Mouse (Mus musculus): ENCODE measurements around the gene Lsm3. TPM values are rescaled to one million over a fixed set of nuclear protein-coding genes. Genes with fewer than 3 reads are reported as not detected.
"Not testable (repeated sequence)": the region's sequence is repeated elsewhere in the genome, so short reads cannot be mapped to it uniquely, and the experiment has no call there.

Gene Lsm3
- polyA plus RNA-seq (2012; rRNA removed) = 56.9 and 60.7 TPM in 2 replicates

DNA sequence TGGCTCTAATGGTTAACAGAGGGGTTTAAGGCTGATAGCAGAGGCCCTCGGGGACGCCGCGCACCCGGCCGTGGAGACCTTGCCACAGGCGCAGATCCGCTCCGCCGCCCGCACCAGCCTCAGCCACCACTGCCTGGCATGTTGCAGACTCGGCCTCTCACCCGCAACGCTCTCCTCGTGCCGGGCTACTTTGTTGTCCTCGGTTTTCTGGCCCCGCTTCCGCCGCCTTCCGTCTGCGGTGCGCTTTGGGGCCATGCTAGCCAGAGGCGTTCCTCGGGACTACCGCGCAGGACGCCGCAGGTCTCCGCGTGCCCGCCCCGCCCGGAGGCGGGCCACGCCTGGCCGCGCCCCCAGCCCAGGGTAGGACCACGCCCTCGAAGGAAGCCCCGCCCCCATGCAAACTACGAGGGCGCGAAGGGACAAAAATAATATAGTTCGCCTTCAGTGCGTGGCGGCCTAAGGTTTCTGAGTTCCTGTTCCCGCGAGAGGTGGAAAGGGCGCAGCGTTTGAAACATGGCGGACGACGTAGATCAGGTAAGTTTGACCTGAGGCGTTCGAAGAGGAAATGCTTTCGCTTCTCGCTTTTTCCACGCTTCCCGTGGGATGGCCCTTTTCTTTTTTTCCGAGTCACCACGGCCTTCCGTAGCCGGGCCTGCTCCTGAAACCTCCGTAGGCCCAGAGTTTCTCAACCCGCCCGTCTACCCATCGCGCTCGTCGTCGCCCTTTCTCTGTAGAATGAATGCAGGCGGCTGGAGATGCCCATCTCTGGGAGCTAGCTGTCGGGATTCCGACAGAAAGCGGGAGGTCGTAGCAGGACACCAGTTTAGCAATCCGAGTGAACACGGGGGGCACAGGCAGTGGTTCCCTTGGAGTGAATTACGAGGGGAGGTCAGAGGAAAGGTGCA is at the start of gene Lsm3, which contains the start of gene Xpc:
Gene Lsm3, plus strand, starts transcription at position 384 of the 905 bp plus-strand sequence.
Gene Xpc, minus strand, starts transcription at position 344 of the 905 bp plus-strand sequence.
- peak within 1 kb of the TSS; percentile 70 for H3K4me3 ChIP-seq (ENCODE audit: insufficient read depth, low read length)
- TF ChIP-seq CTCF (IDR thresholded peaks at IDR 0.05; ENCODE audit: extremely low read depth, insufficient read depth, low read length) = no peak
- TF ChIP-seq POLR2A (IDR thresholded peaks at IDR 0.05; ENCODE audit: extremely low read depth, insufficient read depth, low read length) = peak; percentile 41; the same call in 1 of the 2 replicates
- no peak within 1 kb of the TSS for H3K27ac ChIP-seq (ENCODE audit: insufficient read depth, low read length)
- H3K4me1 ChIP-seq (ENCODE audit: control insufficient read depth, insufficient read depth, low read length) = peaks cover 8% of the 10 kb centered on the region; the same call in 1 of the 2 replicates

GRCm38 (mm10) chr6:91467106-91467505 is 48.6 kb upstream of the Lsm3 start:
- H3K4me1 ChIP-seq (ENCODE audit: control insufficient read depth, insufficient read depth, low read length) = peaks cover 3% of the 10 kb centered on the region; the same call in 1 of the 2 replicates
- TF ChIP-seq CTCF (IDR thresholded peaks at IDR 0.05; ENCODE audit: extremely low read depth, insufficient read depth, low read length) (no peak), POLR2A (IDR thresholded peaks at IDR 0.05; ENCODE audit: extremely low read depth, insufficient read depth, low read length) (no peak)
- H3K4me3 ChIP-seq (ENCODE audit: insufficient read depth, low read length) = no peak overlapping the region
- H3K27ac ChIP-seq (ENCODE audit: insufficient read depth, low read length) = no peak overlapping the region

- Histone ChIP-seq H3K27ac (ENCODE audit: insufficient read depth, low read length) (no peak overlapping the region), H3K4me1 (ENCODE audit: control insufficient read depth, insufficient read depth, low read length) (peaks cover 7% of the 10 kb centered on the region), H3K4me3 (ENCODE audit: insufficient read depth, low read length) (no peak overlapping the region)
- TF ChIP-seq CTCF (IDR thresholded peaks at IDR 0.05; ENCODE audit: extremely low read depth, insufficient read depth, low read length) (no peak), POLR2A (IDR thresholded peaks at IDR 0.05; ENCODE audit: extremely low read depth, insufficient read depth, low read length) (no peak)
Measured at GRCm38 (mm10) chr6:91470712-91471111, 45.0 kb upstream of the Lsm3 start.

DNA sequence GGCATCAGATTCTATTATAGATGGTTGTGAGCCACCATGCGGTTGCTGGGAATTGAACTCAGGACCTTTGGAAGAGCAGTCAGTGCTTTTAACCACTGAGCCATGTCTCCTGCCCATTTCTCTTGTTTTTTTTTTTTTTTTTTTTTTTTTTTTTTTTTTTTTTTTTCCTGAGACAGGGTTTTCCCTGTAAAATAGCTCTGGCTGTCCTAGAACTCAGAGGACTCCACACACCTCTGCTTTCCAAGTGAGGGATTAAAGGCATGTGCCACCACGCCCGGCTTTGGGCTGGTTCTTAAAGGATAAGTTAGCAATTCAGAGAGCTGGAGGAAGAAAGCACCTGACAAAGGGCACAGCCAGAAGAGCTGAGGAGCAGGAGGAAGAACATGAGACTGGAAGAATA is 44.3 kb upstream of the Lsm3 start:
- H3K4me3 ChIP-seq (ENCODE audit: insufficient read depth, low read length); H3K27ac ChIP-seq (ENCODE audit: insufficient read depth, low read length); H3K4me1 ChIP-seq (ENCODE audit: control insufficient read depth, insufficient read depth, low read length): not testable (repeated sequence)

DNA sequence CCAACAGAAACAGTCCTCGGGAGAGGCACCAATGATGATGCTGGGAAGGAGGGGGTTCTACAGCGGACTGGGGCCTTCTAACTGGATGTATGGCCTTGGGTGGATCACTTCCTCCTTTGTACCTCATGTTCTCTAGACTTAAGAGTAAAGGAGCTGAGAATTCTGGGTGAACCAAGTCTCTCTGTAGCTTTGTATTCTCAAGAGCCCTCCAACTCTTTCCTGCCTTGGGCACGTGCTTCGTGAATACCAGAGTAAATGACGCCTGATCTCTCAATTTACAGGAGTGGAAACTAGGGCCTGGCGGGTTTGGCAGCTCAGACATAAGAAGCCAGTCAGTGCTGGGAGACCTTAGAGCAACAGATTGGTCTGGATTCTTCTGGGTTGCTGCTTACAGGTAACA is 43.4 kb upstream of the Lsm3 start:
- Histone ChIP-seq H3K4me3 (ENCODE audit: insufficient read depth, low read length) (peak overlapping the region; percentile 54), H3K4me1 (ENCODE audit: control insufficient read depth, insufficient read depth, low read length) (peaks cover 7% of the 10 kb centered on the region), H3K27ac (ENCODE audit: insufficient read depth, low read length) (no peak overlapping the region)
- TF ChIP-seq POLR2A (IDR thresholded peaks at IDR 0.05; ENCODE audit: extremely low read depth, insufficient read depth, low read length) (no peak), CTCF (IDR thresholded peaks at IDR 0.05; ENCODE audit: extremely low read depth, insufficient read depth, low read length) (no peak)

DNA sequence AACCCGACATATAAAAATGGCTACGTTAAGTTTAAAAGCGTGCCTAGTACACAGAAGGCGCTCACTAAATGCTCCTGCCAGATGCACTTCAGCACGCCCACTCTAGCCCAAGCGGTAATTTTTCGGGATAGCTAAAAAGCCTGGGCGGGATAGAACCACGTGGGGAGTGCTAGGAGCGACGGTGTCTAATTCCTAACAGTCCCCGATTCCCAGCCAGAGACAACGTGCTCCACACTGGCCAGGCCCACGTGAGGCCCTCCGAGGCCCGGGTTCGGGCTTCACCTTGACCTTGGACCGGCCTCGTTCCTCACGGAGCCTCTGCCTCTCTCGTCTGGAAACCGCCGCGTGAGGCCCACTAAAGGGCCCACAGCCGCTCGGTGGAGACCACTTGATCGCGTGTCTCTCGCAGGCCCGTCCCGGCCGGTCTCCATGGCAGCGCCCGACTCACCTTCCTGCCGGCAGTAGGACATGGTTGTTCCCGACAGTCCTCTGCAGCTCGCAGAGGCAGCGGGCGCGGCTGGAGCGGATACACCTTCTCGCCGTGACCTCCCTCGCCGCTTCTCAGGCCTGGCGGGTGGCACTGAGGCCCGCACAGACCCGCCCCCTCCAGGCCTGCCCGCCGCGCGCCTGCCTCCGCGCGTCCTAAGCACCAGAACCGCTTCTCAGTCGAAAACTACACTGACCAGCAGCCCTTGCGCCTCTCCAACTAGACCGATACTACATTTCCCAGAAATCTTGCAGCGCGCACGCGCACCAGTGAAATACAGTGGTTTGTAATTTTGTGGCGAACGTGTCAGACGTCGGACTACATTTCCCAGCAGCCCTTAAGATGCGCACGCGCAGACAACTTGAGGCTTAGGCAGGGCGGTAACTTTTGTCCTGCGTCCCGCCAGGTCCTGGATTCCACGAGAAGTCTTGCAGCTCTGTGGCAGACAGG is 42.6 kb upstream of the Lsm3 start, which contains the start of the genes Chchd4 and Tmem43:
Gene Chchd4, minus strand, starts transcription at position 679 of the 937 bp plus-strand sequence.
Gene Tmem43, plus strand, starts transcription at position 836 of the 937 bp plus-strand sequence.
- Histone ChIP-seq H3K27ac (ENCODE audit: insufficient read depth, low read length) (0 out of 2 replicates have a peak within 1 kb of the TSS, but pooled peaks have one; percentile 13), H3K4me1 (ENCODE audit: control insufficient read depth, insufficient read depth, low read length) (peaks cover 7% of the 10 kb centered on the region), H3K4me3 (ENCODE audit: insufficient read depth, low read length) (peak within 1 kb of the TSS; percentile 54)
- no peak for TF ChIP-seq CTCF (IDR thresholded peaks at IDR 0.05; ENCODE audit: extremely low read depth, insufficient read depth, low read length)
- TF ChIP-seq POLR2A (IDR thresholded peaks at IDR 0.05; ENCODE audit: extremely low read depth, insufficient read depth, low read length) = peak; percentile 60; the same call in 1 of the 2 replicates

DNA sequence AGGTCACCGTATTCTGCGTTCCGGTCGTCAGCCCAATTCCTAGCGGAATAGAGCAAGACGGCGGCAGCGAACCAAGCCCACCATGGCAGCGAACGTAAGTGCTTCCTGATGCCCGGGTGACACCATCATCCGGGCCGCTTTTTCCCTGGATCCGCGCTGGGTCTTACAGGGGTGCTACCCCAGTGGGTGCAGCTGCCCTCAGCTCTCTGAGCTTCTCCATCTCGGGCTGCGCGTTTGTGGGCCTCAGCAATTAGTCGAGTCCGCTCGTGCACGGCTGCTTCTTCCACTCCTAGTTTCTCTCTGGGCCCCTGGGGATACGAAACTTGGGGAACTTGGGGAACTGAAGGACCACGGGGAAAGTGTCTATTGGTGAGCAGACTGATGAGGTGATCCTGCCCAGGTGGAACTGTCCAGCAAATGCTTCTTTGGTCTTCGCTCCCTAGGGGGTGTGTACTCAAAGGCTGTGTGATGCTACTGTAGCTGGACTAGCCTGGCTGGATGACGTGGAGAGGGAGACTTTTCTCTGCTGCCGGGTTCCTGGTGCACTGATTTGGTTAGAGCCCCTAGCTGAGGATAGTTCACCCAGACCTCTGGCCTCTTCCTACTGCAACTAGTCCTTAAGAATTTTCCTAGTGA is 41.8 kb upstream of the Lsm3 start:
- H3K4me3 ChIP-seq (ENCODE audit: insufficient read depth, low read length) = peak overlapping the region; percentile 54
- H3K27ac ChIP-seq (ENCODE audit: insufficient read depth, low read length) = no peak overlapping the region
- H3K4me1 ChIP-seq (ENCODE audit: control insufficient read depth, insufficient read depth, low read length) = peaks cover 4% of the 10 kb centered on the region
- no peak for TF ChIP-seq CTCF (IDR thresholded peaks at IDR 0.05; ENCODE audit: extremely low read depth, insufficient read depth, low read length)

GRCm38 (mm10) chr6:91474441-91475190 is 41.1 kb upstream of the Lsm3 start:
- H3K4me1 ChIP-seq (ENCODE audit: control insufficient read depth, insufficient read depth, low read length) = peaks cover 4% of the 10 kb centered on the region
- TF ChIP-seq POLR2A (IDR thresholded peaks at IDR 0.05; ENCODE audit: extremely low read depth, insufficient read depth, low read length) (no peak), CTCF (IDR thresholded peaks at IDR 0.05; ENCODE audit: extremely low read depth, insufficient read depth, low read length) (no peak)
- peak overlapping the region; percentile 54 for H3K4me3 ChIP-seq (ENCODE audit: insufficient read depth, low read length)
- no peak overlapping the region for H3K27ac ChIP-seq (ENCODE audit: insufficient read depth, low read length)
